Mouse (Mus musculus) midbrain, postnatal 0 days (tissue): ENCODE data around the gene Hadhb. TPM values are rescaled to one million over a fixed set of nuclear protein-coding genes. Genes with fewer than 3 reads are reported as not detected.
A peak's percentile ranks its signal among the peaks of the same experiment; 100 is the strongest.

Source experiments
- ATAC-seq: fragments of 200-750 bp; cut with Nextera tagmentation; 2 replicates; pipeline ENCODE4 v1.8.0; 2017; ENCODE audit warnings: moderate number of reproducible peaks, mild to moderate bottlenecking, moderate TSS enrichment, moderate library complexity; ENCODE audit not compliant: low FRiP score
- DNase-seq: peaks from one replicate; pipeline ENCODE4 v3.0.0-alpha.2; 2015; ENCODE audit warnings: low spot score
- H3K27ac ChIP-seq: fragments of 300-500 bp; sonication (generic); 2 replicates; pipeline ENCODE4 v1.5.1; 2014; ENCODE audit warnings: low read depth, mild to moderate bottlenecking, low read length, mixed read lengths
- H3K27me3 ChIP-seq: fragments of 300-500 bp; sonication (generic); 2 replicates; pipeline ENCODE4 v1.6.1; 2014; ENCODE audit warnings: low read length, control low read depth, mixed read lengths; ENCODE audit not compliant: insufficient read depth
- H3K36me3 ChIP-seq: fragments of 300-500 bp; sonication (generic); 2 replicates; pipeline ENCODE4 v1.6.1; 2014; ENCODE audit warnings: low read length, control low read depth, mixed read lengths; ENCODE audit not compliant: insufficient read depth
- H3K4me1 ChIP-seq: fragments of 300-500 bp; sonication (generic); 2 replicates; pipeline ENCODE4 v1.6.1; 2014; ENCODE audit warnings: mild to moderate bottlenecking, control low read depth, antibody characterized with exemption, low read length, mixed read lengths; ENCODE audit not compliant: insufficient read depth
- H3K4me2 ChIP-seq: fragments of 300-500 bp; sonication (generic); 2 replicates; pipeline ENCODE4 v1.6.1; 2014; ENCODE audit warnings: low read depth, mild to moderate bottlenecking, low read length, mixed read lengths; ENCODE audit not compliant: poor library complexity, severe bottlenecking
- H3K4me3 ChIP-seq: fragments of 300-500 bp; sonication (generic); 2 replicates; pipeline ENCODE4 v1.5.1; 2014; ENCODE audit warnings: low read depth, mild to moderate bottlenecking, low read length, moderate library complexity
- H3K9ac ChIP-seq: fragments of 300-500 bp; sonication (generic); replicated peaks from 2 replicates; pipeline ENCODE4 v1.6.1; 2014; ENCODE audit warnings: mild to moderate bottlenecking, low read length, moderate library complexity, mixed read lengths; ENCODE audit not compliant: poor library complexity, severe bottlenecking
- H3K9me3 ChIP-seq: fragments of 300-500 bp; sonication (generic); 2 replicates; pipeline ENCODE4 v1.6.1; 2016; ENCODE audit warnings: low read length, control low read depth
- CTCF ChIP-seq: IDR thresholded peaks from 2 replicates; pipeline ENCODE4 v1.5.1; 2016; ENCODE audit warnings: antibody characterized with exemption, mild to moderate bottlenecking
- WGBS: fragments of 180-500 bp; shearing (Covaris S2); extraction: QIAGEN DNeasy Blood & Tissue Kit; methylation state at CpG from one replicate; pipeline ENCODE4 v1.1.7; 2014; 5-methylcytosine and 5-hydroxymethylcytosine counted together
- polyA plus RNA-seq: library from polyadenylated mRNA; unstranded; fragments of >200 nt; fragmentation: Nextera tagmentation; extraction: Ambion mirVana; gene quantifications from 2 replicates; pipeline ENCODE4 v1.2.1, GENCODE M21; 2015
- total RNA-seq: library from RNA; depleted of rRNA; stranded (reverse); fragments of >200 nt; gene quantifications from 2 replicates; pipeline ENCODE4 v1.2.3, GENCODE M21; 2014

Hadhb gene
- total and polyA plus RNA-seq, 2 experiments from 2014 or later: 41.1 to 56.8 TPM

GRCm38 (mm10) chr5:30108233-30108632 is 46.8 kb upstream of the Hadhb start:
- no peak for TF ChIP-seq CTCF
- Histone ChIP-seq H3K4me2 (no peak overlapping the region), H3K4me1 (peaks cover 14% of the 10 kb centered on the region), H3K9ac (no peak overlapping the region), H3K9me3 (no peaks in the 10 kb centered on the region), H3K4me3 (no peak overlapping the region), H3K27me3 (peaks cover under 1% of the 10 kb centered on the region; the same call in 1 of the 2 replicates), H3K36me3 (no peaks in the 10 kb centered on the region), H3K27ac (no peak overlapping the region)
- WGBS: 72% methylated on average over 6 of the region's 6 CpGs
- no peak for DNase-seq
- no peak for ATAC-seq

GRCm38 (mm10) chr5:30109899-30110298 is 45.1 kb upstream of the Hadhb start:
- Histone ChIP-seq H3K36me3 (no peaks in the 10 kb centered on the region), H3K4me3 (no peak overlapping the region), H3K9me3 (no peaks in the 10 kb centered on the region), H3K27ac (no peak overlapping the region; the same call in 1 of the 2 replicates), H3K4me2 (no peak overlapping the region; the same call in 1 of the 2 replicates), H3K4me1 (peaks cover 12% of the 10 kb centered on the region), H3K27me3 (peaks cover 3% of the 10 kb centered on the region; the same call in 1 of the 2 replicates), H3K9ac (no peak overlapping the region)
- TF ChIP-seq CTCF: no peak
- 33% methylated on average over 2 of the region's 2 CpGs for WGBS
- ATAC-seq (no peak), DNase-seq (no peak)

- DNase-seq: peak; percentile 31
- no peaks in the 10 kb centered on the region for H3K36me3 ChIP-seq
- peak overlapping the region; percentile 46 for H3K4me2 ChIP-seq
- ATAC-seq: no peak
- peak overlapping the region; percentile 68 for H3K27ac ChIP-seq
- H3K4me3 ChIP-seq: peak overlapping the region; percentile 9; the same call in 1 of the 2 replicates
- TF ChIP-seq CTCF: no peak
- peaks cover 3% of the 10 kb centered on the region; the same call in 1 of the 2 replicates for H3K27me3 ChIP-seq
- peaks cover 8% of the 10 kb centered on the region for H3K4me1 ChIP-seq
- peak overlapping the region; percentile 20; the same call in 1 of the 2 replicates for H3K9ac ChIP-seq
- no peaks in the 10 kb centered on the region for H3K9me3 ChIP-seq
- 14% methylated on average over 22 of the region's 22 CpGs for WGBS
Observed at GRCm38 (mm10) chr5:30110371-30111060, 44.5 kb upstream of the Hadhb start.

GRCm38 (mm10) chr5:30111126-30111525 is 43.9 kb upstream of the Hadhb start:
- Histone ChIP-seq H3K4me3 (peak overlapping the region; percentile 9; the same call in 1 of the 2 replicates), H3K4me1 (peaks cover 8% of the 10 kb centered on the region), H3K9me3 (no peaks in the 10 kb centered on the region), H3K9ac (peak overlapping the region; percentile 20; the same call in 1 of the 2 replicates), H3K4me2 (peak overlapping the region; percentile 46), H3K27me3 (peaks cover 3% of the 10 kb centered on the region; the same call in 1 of the 2 replicates), H3K27ac (peak overlapping the region; percentile 68; the same call in 1 of the 2 replicates), H3K36me3 (no peaks in the 10 kb centered on the region)
- ATAC-seq: peak; percentile 71
- peak; percentile 74 for TF ChIP-seq CTCF
- DNase-seq: peak; percentile 81
- WGBS: 3% methylated on average over 18 of the region's 18 CpGs

- Histone ChIP-seq H3K27me3 (peaks cover 3% of the 10 kb centered on the region; the same call in 1 of the 2 replicates), H3K4me3 (no peak overlapping the region), H3K4me2 (peak overlapping the region; percentile 46; the same call in 1 of the 2 replicates), H3K4me1 (peaks cover 8% of the 10 kb centered on the region), H3K9ac (no peak overlapping the region), H3K9me3 (no peaks in the 10 kb centered on the region), H3K36me3 (peaks cover 2% of the 10 kb centered on the region; the same call in 1 of the 2 replicates), H3K27ac (no peak overlapping the region)
- ATAC-seq (no peak), DNase-seq (no peak)
- WGBS: 70% methylated on average over 3 of the region's 3 CpGs
- TF ChIP-seq CTCF: peak; percentile 8; the same call in 1 of the 2 replicates
Observed at GRCm38 (mm10) chr5:30111771-30112170, 43.3 kb upstream of the Hadhb start.

GRCm38 (mm10) chr5:30112533-30113068 is 42.4 kb upstream of the Hadhb start:
- peaks cover 10% of the 10 kb centered on the region; the same call in 1 of the 2 replicates for H3K36me3 ChIP-seq
- ATAC-seq (no peak), DNase-seq (no peak)
- TF ChIP-seq CTCF: peak; percentile 51
- H3K4me2 ChIP-seq: no peak overlapping the region
- no peak overlapping the region for H3K4me3 ChIP-seq
- no peaks in the 10 kb centered on the region for H3K9me3 ChIP-seq
- peaks cover 3% of the 10 kb centered on the region; the same call in 1 of the 2 replicates for H3K27me3 ChIP-seq
- H3K27ac ChIP-seq: no peak overlapping the region
- H3K4me1 ChIP-seq: peaks cover 5% of the 10 kb centered on the region
- H3K9ac ChIP-seq: no peak overlapping the region
- 88% methylated on average over 3 of the region's 3 CpGs for WGBS
